Mouse (Mus musculus): Measurements from ENCODE around the gene Ncor2. TPM values are rescaled to one million over a fixed set of nuclear protein-coding genes. Genes with fewer than 3 reads are reported as not detected.

Ncor2 gene
- polyA plus RNA-seq, 1 experiment from 2014 or later, result 23.3 TPM

DNA sequence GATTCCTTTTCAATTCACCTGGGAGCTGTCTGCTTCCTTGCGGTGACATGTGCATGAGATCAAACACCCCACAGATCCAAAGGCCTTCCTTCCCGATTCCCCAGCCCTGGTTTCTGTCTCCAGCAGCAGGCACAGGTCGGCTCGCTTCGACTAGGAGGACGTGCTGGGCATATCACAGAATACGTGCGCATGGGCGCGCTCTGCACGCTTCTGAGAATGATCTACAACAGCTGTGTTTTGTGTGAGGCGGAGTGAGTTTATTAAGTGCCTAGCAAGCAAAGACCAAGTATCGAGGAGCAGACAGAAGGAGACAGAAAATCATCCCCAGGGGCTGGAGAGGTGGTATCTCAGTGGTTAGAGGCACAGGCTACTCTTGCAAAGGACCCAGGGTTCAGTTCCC, 17.0 kb upstream of the Ncor2 start:
- H3K4me2 ChIP-seq (ENCODE audit: low read length), result no peak overlapping the region
- WGBS, result 75% methylated on average over 13 of the region's 13 CpGs
- no peaks in the 10 kb centered on the region for H3K9me3 ChIP-seq (ENCODE audit: control insufficient read depth, low read length)
- peaks cover 2% of the 10 kb centered on the region; the same call in 1 of the 2 replicates for H3K4me1 ChIP-seq (ENCODE audit: control insufficient read depth, insufficient read depth, low read depth, low read length)
- no peak for ATAC-seq
- H3K27ac ChIP-seq (ENCODE audit: low read depth, low read length), result no peak overlapping the region
- no peaks in the 10 kb centered on the region for H3K36me3 ChIP-seq (ENCODE audit: control insufficient read depth, insufficient read depth, low read length)
- H3K9ac ChIP-seq (ENCODE audit: low read depth, low read length), result no peak overlapping the region
- H3K4me3 ChIP-seq (ENCODE audit: low read length), result no peak overlapping the region
- H3K27me3 ChIP-seq (replicated peaks; ENCODE audit: control insufficient read depth, insufficient read depth, low read length), result no peaks in the 10 kb centered on the region

- Histone ChIP-seq H3K27me3 (replicated peaks; ENCODE audit: control insufficient read depth, insufficient read depth, low read length) (no peaks in the 10 kb centered on the region), H3K4me3 (ENCODE audit: low read length) (no peak overlapping the region), H3K9ac (ENCODE audit: low read depth, low read length) (no peak overlapping the region), H3K4me1 (ENCODE audit: control insufficient read depth, insufficient read depth, low read depth, low read length) (peaks cover 2% of the 10 kb centered on the region; the same call in 1 of the 2 replicates), H3K36me3 (ENCODE audit: control insufficient read depth, insufficient read depth, low read length) (no peaks in the 10 kb centered on the region), H3K4me2 (ENCODE audit: low read length) (no peak overlapping the region), H3K9me3 (ENCODE audit: control insufficient read depth, low read length) (no peaks in the 10 kb centered on the region), H3K27ac (ENCODE audit: low read depth, low read length) (no peak overlapping the region)
- 42% methylated on average over 3 of the region's 3 CpGs for WGBS
- no peak for ATAC-seq
These were observed 16.1 kb upstream of the Ncor2 start for GRCm38 (mm10) chr5:125195142-125195541.

DNA sequence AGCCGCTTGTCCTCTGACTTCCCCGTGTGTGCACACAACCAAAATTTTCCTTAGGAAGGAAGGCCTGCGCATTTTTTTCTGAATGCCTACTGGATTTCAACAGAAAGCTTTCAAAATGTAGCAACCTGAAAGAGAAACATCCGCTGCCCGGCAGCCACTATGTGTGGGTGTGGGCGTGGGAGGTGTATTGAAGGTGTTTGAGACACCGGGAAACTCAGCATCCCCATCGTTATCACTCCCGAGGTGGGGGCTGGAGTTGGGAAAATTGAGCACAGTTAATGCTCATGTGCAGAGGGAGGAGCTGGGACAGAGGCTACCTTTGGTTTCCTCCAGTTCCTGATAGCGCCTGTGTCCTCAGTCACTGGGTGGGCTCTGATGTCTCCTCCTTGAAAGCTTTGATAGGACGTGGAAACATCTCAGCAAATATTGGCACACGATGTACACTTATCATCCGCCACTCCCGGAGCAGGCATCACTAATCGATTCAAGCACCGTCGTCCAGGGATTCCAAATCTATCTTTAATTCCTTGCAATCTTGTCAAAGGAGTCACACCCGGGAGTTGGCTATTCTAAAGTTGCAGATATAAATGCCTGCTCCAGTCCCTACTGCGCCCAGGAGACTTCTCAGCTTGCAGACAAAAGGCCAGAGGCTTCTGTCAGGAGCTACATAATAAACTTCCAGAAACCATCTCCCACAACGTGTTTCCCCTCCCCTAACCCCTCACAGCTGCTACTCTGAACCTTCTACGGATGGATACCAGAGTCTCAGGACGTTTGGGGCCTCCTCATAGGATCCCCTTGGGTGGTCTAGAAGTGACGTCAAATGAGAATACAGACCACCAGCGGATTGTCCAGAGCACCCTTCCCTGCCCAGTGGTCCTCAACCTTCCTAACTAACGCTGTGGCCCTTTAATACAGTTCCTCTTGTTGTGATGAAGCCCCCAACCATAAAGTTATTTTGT, 14.7 kb upstream of the Ncor2 start:
- Histone ChIP-seq H3K9ac (ENCODE audit: low read depth, low read length) (no peak overlapping the region), H3K4me1 (ENCODE audit: control insufficient read depth, insufficient read depth, low read depth, low read length) (peaks cover 4% of the 10 kb centered on the region), H3K4me2 (ENCODE audit: low read length) (no peak overlapping the region), H3K27ac (ENCODE audit: low read depth, low read length) (no peak overlapping the region), H3K36me3 (ENCODE audit: control insufficient read depth, insufficient read depth, low read length) (no peaks in the 10 kb centered on the region), H3K9me3 (ENCODE audit: control insufficient read depth, low read length) (no peaks in the 10 kb centered on the region), H3K27me3 (replicated peaks; ENCODE audit: control insufficient read depth, insufficient read depth, low read length) (no peaks in the 10 kb centered on the region), H3K4me3 (ENCODE audit: low read length) (no peak overlapping the region)
- WGBS, result 64% methylated on average over 25 of the region's 25 CpGs
- no peak for ATAC-seq

- Histone ChIP-seq H3K4me2 (ENCODE audit: low read length) (no peak overlapping the region), H3K36me3 (ENCODE audit: control insufficient read depth, insufficient read depth, low read length) (no peaks in the 10 kb centered on the region), H3K9me3 (ENCODE audit: control insufficient read depth, low read length) (no peaks in the 10 kb centered on the region), H3K4me3 (ENCODE audit: low read length) (no peak overlapping the region), H3K9ac (ENCODE audit: low read depth, low read length) (no peak overlapping the region), H3K4me1 (ENCODE audit: control insufficient read depth, insufficient read depth, low read depth, low read length) (peaks cover 6% of the 10 kb centered on the region), H3K27ac (ENCODE audit: low read depth, low read length) (no peak overlapping the region), H3K27me3 (replicated peaks; ENCODE audit: control insufficient read depth, insufficient read depth, low read length) (no peaks in the 10 kb centered on the region)
- 29% methylated on average over 9 of the region's 9 CpGs for WGBS
- no peak for ATAC-seq
These were observed 12.6 kb upstream of the Ncor2 start for GRCm38 (mm10) chr5:125191608-125192007.

DNA sequence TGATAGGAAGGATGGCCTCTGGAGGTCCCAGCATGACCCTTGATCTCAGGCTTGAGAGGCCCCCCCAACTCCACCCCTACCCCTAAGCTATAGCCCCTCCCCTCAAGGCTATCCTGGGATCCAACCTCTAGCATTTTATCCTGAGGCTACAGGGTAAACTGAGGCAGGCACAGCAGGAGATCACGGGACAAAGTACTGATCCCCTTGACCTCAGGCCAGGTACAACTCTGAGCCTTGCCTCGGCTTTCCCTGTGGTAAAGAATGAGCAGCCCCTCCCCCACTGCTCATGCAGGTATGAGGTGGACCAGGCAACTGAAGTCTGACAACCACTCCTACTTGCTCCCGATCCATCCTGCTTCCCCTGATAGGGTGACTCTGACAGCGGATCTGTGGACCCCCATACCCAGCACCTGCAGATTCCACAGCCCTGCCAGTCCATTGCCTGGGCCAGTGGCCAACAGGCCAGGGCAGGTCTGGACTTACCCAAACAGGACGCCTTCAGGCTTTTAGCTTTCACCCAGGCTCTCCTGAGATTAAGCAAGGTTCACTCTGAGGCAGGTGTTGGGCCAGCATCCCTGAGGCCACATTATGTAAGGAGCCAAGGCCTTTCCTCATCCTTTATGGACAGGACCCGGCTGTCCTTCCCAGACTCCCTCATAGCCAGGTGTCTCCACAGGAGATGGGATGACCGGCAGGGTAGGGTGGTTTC, 11.2 kb upstream of the Ncor2 start:
- Histone ChIP-seq H3K36me3 (ENCODE audit: control insufficient read depth, insufficient read depth, low read length) (no peaks in the 10 kb centered on the region), H3K9ac (ENCODE audit: low read depth, low read length) (no peak overlapping the region), H3K4me1 (ENCODE audit: control insufficient read depth, insufficient read depth, low read depth, low read length) (peaks cover 6% of the 10 kb centered on the region), H3K4me3 (ENCODE audit: low read length) (no peak overlapping the region), H3K9me3 (ENCODE audit: control insufficient read depth, low read length) (no peaks in the 10 kb centered on the region), H3K27me3 (replicated peaks; ENCODE audit: control insufficient read depth, insufficient read depth, low read length) (no peaks in the 10 kb centered on the region), H3K27ac (ENCODE audit: low read depth, low read length) (no peak overlapping the region), H3K4me2 (ENCODE audit: low read length) (no peak overlapping the region)
- no peak for ATAC-seq
- WGBS, result 82% methylated on average over 7 of the region's 7 CpGs

GRCm38 (mm10) chr5:125189625-125190024, 10.6 kb upstream of the Ncor2 start:
- Histone ChIP-seq H3K9ac (ENCODE audit: low read depth, low read length) (no peak overlapping the region), H3K4me1 (ENCODE audit: control insufficient read depth, insufficient read depth, low read depth, low read length) (peaks cover 6% of the 10 kb centered on the region), H3K27ac (ENCODE audit: low read depth, low read length) (no peak overlapping the region), H3K36me3 (ENCODE audit: control insufficient read depth, insufficient read depth, low read length) (no peaks in the 10 kb centered on the region), H3K9me3 (ENCODE audit: control insufficient read depth, low read length) (no peaks in the 10 kb centered on the region), H3K4me3 (ENCODE audit: low read length) (no peak overlapping the region), H3K27me3 (replicated peaks; ENCODE audit: control insufficient read depth, insufficient read depth, low read length) (no peaks in the 10 kb centered on the region), H3K4me2 (ENCODE audit: low read length) (no peak overlapping the region)
- WGBS, result 50% methylated on average over 11 of the region's 11 CpGs
- ATAC-seq, result no peak

DNA sequence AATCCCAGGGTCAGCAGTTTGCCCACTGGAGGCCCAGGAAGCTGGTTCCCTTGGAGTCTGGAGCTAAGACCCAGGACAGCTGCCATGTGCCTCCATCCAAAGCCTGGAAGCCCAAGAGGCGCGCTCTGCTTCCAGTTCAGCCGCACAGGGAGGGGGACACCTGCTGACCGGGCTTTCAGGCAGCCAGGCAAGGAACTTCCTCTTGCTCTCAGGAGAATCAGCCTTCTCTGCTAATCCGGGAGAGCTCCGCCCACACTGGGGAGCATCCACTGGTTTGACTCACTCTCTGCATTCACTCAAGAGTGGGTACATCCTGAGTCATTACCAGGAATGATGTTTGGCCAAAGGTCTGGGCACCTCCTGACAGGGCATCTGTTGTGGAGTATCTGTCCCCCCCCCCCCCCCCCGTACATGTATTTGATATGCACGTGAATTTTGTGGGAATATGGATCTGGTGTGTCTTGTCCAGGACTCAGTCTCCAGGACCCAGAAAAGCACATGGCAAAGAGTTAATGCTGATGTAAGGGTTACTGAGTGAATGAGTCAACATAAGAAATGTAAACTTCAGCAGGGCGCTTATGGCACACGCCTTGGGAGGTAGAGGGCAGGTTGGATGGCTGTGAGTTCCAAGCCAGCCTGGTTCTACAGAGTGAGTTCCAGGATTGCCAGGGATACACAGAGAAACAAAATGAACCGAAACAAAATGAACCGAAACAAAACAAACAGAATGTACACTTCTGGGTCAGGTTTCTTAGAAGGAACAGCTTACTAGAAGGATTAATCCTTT, 10.0 kb upstream of the Ncor2 start:
- H3K4me1 ChIP-seq (ENCODE audit: control insufficient read depth, insufficient read depth, low read depth, low read length), result peaks cover 6% of the 10 kb centered on the region
- no peaks in the 10 kb centered on the region for H3K9me3 ChIP-seq (ENCODE audit: control insufficient read depth, low read length)
- H3K9ac ChIP-seq (ENCODE audit: low read depth, low read length), result no peak overlapping the region
- ATAC-seq, result no peak
- 33% methylated on average over 11 of the region's 12 CpGs for WGBS
- H3K36me3 ChIP-seq (ENCODE audit: control insufficient read depth, insufficient read depth, low read length), result no peaks in the 10 kb centered on the region
- H3K27me3 ChIP-seq (replicated peaks; ENCODE audit: control insufficient read depth, insufficient read depth, low read length), result no peaks in the 10 kb centered on the region
- no peak overlapping the region for H3K4me2 ChIP-seq (ENCODE audit: low read length)
- H3K27ac ChIP-seq (ENCODE audit: low read depth, low read length), result no peak overlapping the region
- H3K4me3 ChIP-seq (ENCODE audit: low read length), result no peak overlapping the region

DNA sequence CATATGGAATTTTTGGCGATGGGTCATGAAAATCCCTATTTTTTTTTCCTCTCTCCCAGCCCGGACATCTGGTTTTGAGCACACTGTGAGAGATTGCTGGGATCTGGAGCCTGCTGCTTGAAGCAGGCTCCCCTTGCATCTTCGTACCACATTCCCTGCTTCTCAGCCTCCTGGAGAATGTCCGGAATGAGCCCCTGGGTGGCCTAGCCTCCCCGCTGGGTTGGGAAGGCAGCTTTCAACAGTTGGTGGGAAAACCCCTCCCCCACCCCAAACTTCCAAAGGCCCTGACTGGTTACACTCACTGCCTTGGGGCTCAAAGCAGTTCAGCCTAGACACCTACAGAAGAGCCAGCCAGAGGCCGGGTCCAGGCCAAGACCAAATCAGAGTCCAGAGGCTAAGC, 5.8 kb upstream of the Ncor2 start:
- ATAC-seq, result no peak
- no peak overlapping the region for H3K27ac ChIP-seq (ENCODE audit: low read depth, low read length)

More for the DNA sequence above, 5.8 kb upstream of the Ncor2 start:
- no peak overlapping the region for H3K4me2 ChIP-seq (ENCODE audit: low read length)
- H3K4me3 ChIP-seq (ENCODE audit: low read length), result no peak overlapping the region
- no peaks in the 10 kb centered on the region for H3K9me3 ChIP-seq (ENCODE audit: control insufficient read depth, low read length)
- H3K27me3 ChIP-seq (replicated peaks; ENCODE audit: control insufficient read depth, insufficient read depth, low read length), result no peaks in the 10 kb centered on the region
- H3K36me3 ChIP-seq (ENCODE audit: control insufficient read depth, insufficient read depth, low read length), result no peaks in the 10 kb centered on the region
- no peak overlapping the region for H3K9ac ChIP-seq (ENCODE audit: low read depth, low read length)
- peaks cover 14% of the 10 kb centered on the region for H3K4me1 ChIP-seq (ENCODE audit: control insufficient read depth, insufficient read depth, low read depth, low read length)
- WGBS, result 23% methylated on average over 6 of the region's 6 CpGs

Data from hindbrain, embryonic 16.5 days (tissue).